In genomic region chr6:115122181-115122580, GRCm38 (mm10) we compare ENCODE assay signal across 13 mouse cellular contexts. TPM values are rescaled to one million over a fixed set of nuclear protein-coding genes. Genes with fewer than 3 reads are reported as not detected.
DNase-seq lines count a peak whose midpoint lies in the region; ATAC-seq and TF ChIP-seq lines count a peak whose summit lies in the region.
"Had no signal": no experiment of that assay in that cellular context is flagged by ENCODE, and none has a peak within 500 bp of the region (broad histone marks: within the 10 kb centered on the region; RNA-seq: fewer than 3 reads in every experiment).

No protein-coding gene starts in this region.

- ATAC-seq in forebrain, postnatal 0 days, result peak; percentile 58

- 37% methylated on average over 4 of the region's 4 CpGs for WGBS in forebrain, postnatal 0 days

- no peak overlapping the region for H3K9ac ChIP-seq in forebrain, postnatal 0 days

- H3K4me1 ChIP-seq in forebrain, postnatal 0 days (ENCODE audit: insufficient read depth), result peaks cover 34% of the 10 kb centered on the region

- peak overlapping the region; percentile 82 for H3K27ac ChIP-seq in forebrain, postnatal 0 days (ENCODE audit: low read depth, low read length)
- H3K27ac ChIP-seq: stomach, postnatal 0 days had no signal

- no peak overlapping the region for H3K4me3 ChIP-seq in forebrain, postnatal 0 days (ENCODE audit: low read depth, low read length)
- H3K4me3 ChIP-seq: erythroblast, embryonic 14.5 days had no signal

- H3K4me2 ChIP-seq in forebrain, postnatal 0 days (ENCODE audit: low read depth), result no peak overlapping the region
- H3K4me2 ChIP-seq: liver, embryonic 11.5 days had no signal

- peak; percentile 47 to 75 for DNase-seq in right cerebral cortex, postnatal 10 days (ENCODE audit: low spot score in 2 of 2)
- DNase-seq in right cerebral cortex, postnatal 4 days, result no peak
- DNase-seq in forebrain, postnatal 0 days, result peak; percentile 71
- DNase-seq in layer of hippocampus, postnatal 36 days, result peak; percentile 34 to 37
- DNase-seq in telencephalon, adult 2 months (ENCODE audit: low read depth, low spot score), result peak; percentile 89
- no peak for DNase-seq in spleen, adult 18-20 months
- DNase-seq in lung, postnatal 10 days, result no peak
- no peak for DNase-seq in adrenal gland, adult (ENCODE audit: inconsistent age in 2 of 2, low spot score in 1 of 2)
- DNase-seq: kidney, postnatal 36 days; lung, postnatal 4 days had no signal

- TF ChIP-seq CTCF in forebrain, postnatal 0 days (IDR thresholded peaks at IDR 0.05; ENCODE audit: low read depth), result no peak

- H3K9me3 ChIP-seq in forebrain, postnatal 0 days (ENCODE audit: low read length), result no peaks in the 10 kb centered on the region

- H3K36me3 ChIP-seq in forebrain, postnatal 0 days (ENCODE audit: insufficient read depth), result no peaks in the 10 kb centered on the region

- H3K27me3 ChIP-seq in forebrain, postnatal 0 days (ENCODE audit: insufficient read depth, low read length), result no peaks in the 10 kb centered on the region

RNA-seq across cellular contexts. Expression of gene Syn2, which starts 12.5 kb away (rescaled TPM):
- total RNA-seq in forebrain, postnatal 0 days (2014; rRNA removed), result 80.1 and 91.1 TPM in 2 replicates
- polyA plus RNA-seq in forebrain, postnatal 0 days (2015; fragmentation: Nextera tagmentation; extraction: Ambion mirVana), result 52.7 and 85.9 TPM in 2 replicates
- 100 to 1,000 TPM; 574 to 635 TPM for total RNA-seq in layer of hippocampus, postnatal 36 days (2021)
- polyA plus RNA-seq: erythroblast, embryonic 14.5 days had no signal

Comparison
In these comparisons a context has a peak if more than half of its experiments do, and no peak if none do; other contexts are left out.
1. DNase-seq: peak in right cerebral cortex, postnatal 10 days (2 of 2), forebrain, postnatal 0 days (single experiment), layer of hippocampus, postnatal 36 days (2 of 2) and telencephalon, adult 2 months (single experiment); none in right cerebral cortex, postnatal 4 days (single experiment), spleen, adult 18-20 months (0 of 2), lung, postnatal 10 days (single experiment) and adrenal gland, adult (0 of 2).